Mouse (Mus musculus) G1E (cell line): ENCODE data around the gene Dmkn.

ENCODE experiments used
- CTCF ChIP-seq: IDR thresholded peaks from 2 replicates; pipeline ENCODE4 v1.5.1; 2012; ENCODE audit warnings: low read depth, low read length, inconsistent platforms, mixed read lengths
- GATA1 ChIP-seq: IDR thresholded peaks from 2 replicates; pipeline ENCODE4 v1.6.1; 2012; ENCODE audit warnings: borderline replicate concordance, low read length, inconsistent platforms, mixed read lengths
- GATA2 ChIP-seq: IDR thresholded peaks from 2 replicates; pipeline ENCODE4 v1.6.1; 2012; ENCODE audit warnings: low read depth, low read length, inconsistent platforms, borderline replicate concordance

DNA sequence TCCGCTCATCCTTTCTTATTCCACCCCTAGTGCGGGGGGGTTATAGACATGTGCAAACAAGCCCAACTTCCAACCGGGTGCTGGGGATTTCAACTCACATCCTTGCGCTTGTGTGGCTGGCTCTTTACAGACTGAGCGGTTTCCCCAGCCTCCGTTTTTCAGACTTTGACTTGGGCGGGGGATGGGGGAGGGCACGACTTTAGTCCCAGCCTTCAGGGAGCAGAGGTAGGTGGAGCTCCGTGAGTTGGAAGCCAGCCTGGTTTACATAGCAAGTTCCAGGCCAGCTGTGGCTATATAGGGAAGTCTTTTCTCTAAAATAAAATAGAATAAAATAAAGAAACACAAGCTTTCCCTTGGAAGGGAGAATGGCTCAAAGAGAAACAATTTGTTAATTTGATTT is 28.4 kb downstream of the Dmkn start:
- TF ChIP-seq GATA1, result no peak
- TF ChIP-seq CTCF, result no peak
- no peak for TF ChIP-seq GATA2
